Mouse (Mus musculus) lung, postnatal 0 days (tissue): ENCODE results near the gene Gm10277.

ENCODE experiments used
- CTCF ChIP-seq: IDR thresholded peaks from 2 replicates; pipeline ENCODE4 v1.5.1; 2016; ENCODE audit warnings: antibody characterized with exemption, mild to moderate bottlenecking
- EP300 ChIP-seq: IDR thresholded peaks from 2 replicates; pipeline ENCODE4 v1.6.1; 2016; ENCODE audit warnings: antibody characterized with exemption, mild to moderate bottlenecking, control low read depth

DNA sequence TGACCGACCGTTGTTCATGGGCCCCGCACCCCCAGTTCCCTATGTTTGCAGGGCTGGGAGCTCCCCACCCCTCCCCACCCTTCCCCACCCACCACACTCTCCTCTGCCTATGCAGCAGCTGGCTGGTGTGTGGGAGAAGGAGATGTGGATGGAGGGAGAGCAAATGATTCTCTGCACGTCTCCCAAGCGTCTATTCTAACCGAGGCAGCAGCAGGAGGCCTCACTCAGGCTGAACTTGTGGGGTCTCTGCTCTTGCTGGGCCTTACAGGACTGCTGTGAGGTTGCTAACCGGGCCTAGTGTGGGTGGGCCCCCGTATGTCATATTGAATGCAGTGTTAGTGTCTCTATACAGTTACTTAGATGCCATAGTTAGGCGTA, 12.9 kb upstream of the Gm10277 start:
- TF ChIP-seq EP300: no peak
- no peak for TF ChIP-seq CTCF
